Mouse (Mus musculus) heart, embryonic 11.5 days (tissue): ENCODE results near the gene Cldn5. TPM values are rescaled to one million over a fixed set of nuclear protein-coding genes. Genes with fewer than 3 reads are reported as not detected.

Source experiments
- ATAC-seq: fragments of 200-750 bp; cut with Nextera tagmentation; replicated peaks from 2 replicates; pipeline ENCODE4 v1.8.0; 2017; ENCODE audit warnings: moderate library complexity; ENCODE audit not compliant: insufficient number of reproducible peaks, low FRiP score, low TSS enrichment
- H3K27ac ChIP-seq: fragments of 300-500 bp; sonication (generic); 2 replicates; pipeline ENCODE4 v1.5.1; 2014; ENCODE audit warnings: mild to moderate bottlenecking, low read depth, low read length
- H3K27me3 ChIP-seq: fragments of 300-500 bp; sonication (generic); 2 replicates; pipeline ENCODE4 v1.6.1; 2014; ENCODE audit warnings: mild to moderate bottlenecking, low read length, mixed read lengths; ENCODE audit not compliant: control insufficient read depth, insufficient read depth
- H3K36me3 ChIP-seq: fragments of 300-500 bp; sonication (generic); 2 replicates; pipeline ENCODE4 v1.6.1; 2014; ENCODE audit warnings: mild to moderate bottlenecking, low read length, moderate library complexity, mixed read lengths; ENCODE audit not compliant: control insufficient read depth, insufficient read depth
- H3K4me1 ChIP-seq: fragments of 300-500 bp; sonication (generic); 2 replicates; pipeline ENCODE4 v1.6.1; 2014; ENCODE audit warnings: low read length; ENCODE audit not compliant: control insufficient read depth, insufficient read depth
- H3K4me2 ChIP-seq: fragments of 300-500 bp; sonication (generic); 2 replicates; pipeline ENCODE4 v1.6.1; 2014; ENCODE audit warnings: mild to moderate bottlenecking, moderate library complexity
- H3K4me3 ChIP-seq: fragments of 300-500 bp; sonication (generic); 2 replicates; pipeline ENCODE4 v1.5.1; 2014; ENCODE audit warnings: low read depth, low read length
- H3K9ac ChIP-seq: fragments of 300-500 bp; sonication (generic); 2 replicates; pipeline ENCODE4 v1.6.1; 2014; ENCODE audit warnings: mild to moderate bottlenecking, low read depth, low read length, moderate library complexity
- H3K9me3 ChIP-seq: fragments of 300-500 bp; sonication (generic); replicated peaks from 2 replicates; pipeline ENCODE4 v1.6.1; 2016; ENCODE audit warnings: low read length; ENCODE audit not compliant: control insufficient read depth
- WGBS: fragments of 180-500 bp; shearing (Covaris S2); extraction: QIAGEN DNeasy Blood & Tissue Kit; methylation state at CpG from one replicate; pipeline ENCODE4 v1.1.7; 2014; ENCODE audit not compliant: insufficient replicate concordance; 5-methylcytosine and 5-hydroxymethylcytosine counted together
- polyA plus RNA-seq: library from polyadenylated mRNA; unstranded; fragments of >200 nt; fragmentation: Nextera tagmentation; extraction: Ambion mirVana; gene quantifications from 2 replicates; pipeline ENCODE4 v1.2.1, GENCODE M21; 2014

The Cldn5 gene
- polyA plus RNA-seq, 1 experiment from 2014 or later, result 6.6 TPM

DNA sequence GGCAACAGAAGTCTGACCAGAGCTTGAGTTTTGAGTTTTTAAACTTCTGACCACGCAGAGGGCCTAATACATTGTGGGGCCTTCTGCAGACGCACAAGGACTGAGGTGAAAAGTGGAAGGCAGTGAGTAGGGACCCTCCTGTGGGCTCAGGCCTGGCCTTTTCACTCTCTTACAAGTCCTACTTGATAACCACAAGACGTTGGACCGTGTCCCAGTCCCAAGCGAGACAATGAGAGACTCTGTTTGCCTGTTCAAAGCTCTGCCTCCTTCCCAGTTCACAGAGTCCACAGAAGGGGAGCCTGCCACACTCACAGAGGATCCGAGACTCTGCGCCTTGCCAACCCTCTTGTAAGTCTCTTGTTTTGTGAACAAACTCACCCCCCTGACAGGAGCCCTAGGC is 20.0 kb downstream of the Cldn5 start:
- H3K27ac ChIP-seq, result no peak overlapping the region
- H3K27me3 ChIP-seq, result no peaks in the 10 kb centered on the region
- H3K36me3 ChIP-seq, result peaks cover 25% of the 10 kb centered on the region
- ATAC-seq, result no peak
- H3K4me2 ChIP-seq, result no peak overlapping the region
- H3K4me1 ChIP-seq, result no peaks in the 10 kb centered on the region
- WGBS, result 94% methylated on average over 7 of the region's 7 CpGs
- H3K9me3 ChIP-seq, result no peaks in the 10 kb centered on the region
- H3K9ac ChIP-seq, result no peak overlapping the region
- no peak overlapping the region for H3K4me3 ChIP-seq

DNA sequence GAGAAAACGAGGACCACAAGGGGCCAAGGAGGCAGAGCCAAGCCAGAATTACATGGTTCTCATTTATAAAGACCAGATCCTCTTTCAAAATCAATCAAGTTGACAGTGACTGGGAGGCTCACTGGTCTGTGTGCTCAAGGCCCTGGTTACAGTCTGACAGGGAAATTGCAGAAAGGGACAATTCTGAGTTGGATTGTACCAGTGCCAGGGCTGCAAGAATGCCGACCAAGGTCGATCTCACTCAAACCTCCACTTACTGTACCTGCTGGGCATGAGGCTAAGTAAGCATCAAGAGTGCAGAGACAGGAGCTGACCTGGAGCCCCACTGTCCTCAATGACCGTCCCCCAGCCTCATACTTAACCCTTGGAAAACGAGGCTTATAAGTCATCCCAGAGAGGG is 21.5 kb downstream of the Cldn5 start:
- Histone ChIP-seq H3K27me3 (no peaks in the 10 kb centered on the region), H3K4me3 (no peak overlapping the region), H3K4me2 (no peak overlapping the region), H3K4me1 (no peaks in the 10 kb centered on the region), H3K36me3 (peaks cover 24% of the 10 kb centered on the region), H3K9ac (no peak overlapping the region), H3K9me3 (no peaks in the 10 kb centered on the region), H3K27ac (no peak overlapping the region)
- no peak for ATAC-seq
- 91% methylated on average over 5 of the region's 5 CpGs for WGBS

DNA sequence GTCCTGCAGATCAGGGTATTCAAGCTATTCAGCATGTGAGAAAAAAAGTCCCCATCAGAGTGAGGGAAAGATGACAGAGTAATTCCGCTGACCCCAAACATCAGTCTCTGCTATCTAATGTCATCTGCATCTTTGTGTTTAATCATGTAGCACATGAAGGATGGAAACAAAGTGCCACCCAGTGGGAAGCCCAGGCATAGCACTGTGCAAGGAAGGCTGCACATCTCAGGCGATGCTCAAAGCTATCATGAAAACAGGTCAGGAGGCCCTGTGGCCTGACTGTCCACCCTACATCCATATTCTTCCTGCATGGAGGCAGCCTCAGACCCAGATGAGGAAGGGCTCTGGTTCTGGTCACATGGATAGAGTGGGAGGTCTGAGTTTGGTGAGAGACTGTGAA is 22.2 kb downstream of the Cldn5 start:
- ATAC-seq, result no peak
- Histone ChIP-seq H3K4me1 (no peaks in the 10 kb centered on the region), H3K27me3 (no peaks in the 10 kb centered on the region), H3K9me3 (no peaks in the 10 kb centered on the region), H3K36me3 (peaks cover 24% of the 10 kb centered on the region), H3K27ac (no peak overlapping the region), H3K9ac (no peak overlapping the region), H3K4me2 (no peak overlapping the region), H3K4me3 (no peak overlapping the region)
- WGBS, result 79% methylated on average over 2 of the region's 2 CpGs

DNA sequence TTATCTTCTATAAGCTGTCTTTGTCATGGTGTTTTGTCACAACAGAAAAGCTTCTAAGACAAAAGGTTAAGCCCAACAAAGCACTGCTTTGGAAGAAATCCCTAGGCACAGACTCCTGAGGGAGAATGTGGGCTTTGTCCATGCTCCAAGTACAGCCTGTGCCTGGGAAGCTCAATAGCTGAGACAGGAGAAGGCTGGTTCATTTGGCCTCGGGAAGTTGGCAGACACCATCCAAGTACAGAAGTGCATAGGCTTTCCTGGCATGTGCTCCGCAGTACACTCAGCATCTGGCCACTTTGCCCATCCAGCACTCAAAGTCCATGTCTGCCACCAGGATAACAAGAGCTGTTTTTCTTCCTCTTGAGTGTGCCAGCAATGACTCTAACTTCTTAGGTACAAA is 29.1 kb downstream of the Cldn5 start:
- no peaks in the 10 kb centered on the region for H3K4me1 ChIP-seq
- ATAC-seq, result no peak
- no peak overlapping the region for H3K9ac ChIP-seq
- no peak overlapping the region for H3K4me2 ChIP-seq
- H3K27me3 ChIP-seq, result no peaks in the 10 kb centered on the region
- peaks cover 35% of the 10 kb centered on the region for H3K36me3 ChIP-seq
- no peaks in the 10 kb centered on the region for H3K9me3 ChIP-seq
- H3K27ac ChIP-seq, result no peak overlapping the region
- WGBS, result 90% methylated on average over 2 of the region's 2 CpGs
- no peak overlapping the region for H3K4me3 ChIP-seq

DNA sequence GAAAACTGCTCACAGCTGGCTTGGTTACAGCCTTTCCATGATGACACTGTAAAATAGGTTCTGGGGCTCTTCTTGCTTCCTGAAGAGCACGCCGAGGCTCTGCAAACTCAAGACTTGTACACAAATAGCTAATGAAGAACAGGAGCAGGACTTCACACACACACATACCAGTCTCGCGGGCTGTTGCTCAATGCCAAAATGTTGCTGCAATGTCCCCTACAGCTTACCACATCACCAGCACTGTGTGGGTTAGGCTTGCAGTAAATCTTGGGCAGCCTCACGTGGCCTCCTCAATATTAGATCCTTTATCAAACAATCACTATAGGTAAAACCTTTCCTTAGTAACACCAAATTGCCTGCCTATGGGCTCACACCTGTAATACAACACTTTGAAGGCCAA is 32.4 kb downstream of the Cldn5 start:
- Histone ChIP-seq H3K4me1 (peaks cover 7% of the 10 kb centered on the region), H3K4me2 (no peak overlapping the region), H3K27ac (no peak overlapping the region), H3K4me3 (no peak overlapping the region), H3K27me3 (no peaks in the 10 kb centered on the region), H3K36me3 (peaks cover 28% of the 10 kb centered on the region), H3K9me3 (no peaks in the 10 kb centered on the region), H3K9ac (no peak overlapping the region)
- ATAC-seq, result no peak
- WGBS, result 90% methylated on average over 5 of the region's 5 CpGs

DNA sequence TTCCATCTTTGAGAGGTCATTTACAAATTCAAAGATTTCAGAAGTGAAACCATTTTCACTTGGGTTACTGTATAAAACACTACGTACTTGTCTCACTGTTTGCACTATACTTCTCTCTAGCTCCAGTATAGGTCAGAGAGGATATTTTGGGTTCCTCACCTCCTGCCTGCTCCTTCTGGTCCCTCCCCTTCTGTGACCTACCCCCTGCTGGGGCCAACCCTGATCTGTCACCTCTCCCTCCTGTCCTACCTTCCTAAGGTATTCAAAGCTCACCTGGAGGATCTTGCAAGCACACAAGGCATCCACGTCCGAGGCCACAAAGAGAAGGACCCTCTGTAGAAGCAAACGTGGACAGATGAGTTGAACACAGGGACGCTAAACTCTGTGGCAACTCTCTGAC is 34.4 kb downstream of the Cldn5 start:
- H3K4me3 ChIP-seq, result peak overlapping the region; percentile 90
- peak overlapping the region; percentile 95 for H3K4me2 ChIP-seq
- 8% methylated on average over 5 of the region's 5 CpGs for WGBS
- peak; percentile 19; the same call in 1 of the 2 replicates for ATAC-seq
- peak overlapping the region; percentile 95 for H3K9ac ChIP-seq
- H3K9me3 ChIP-seq, result no peaks in the 10 kb centered on the region
- H3K4me1 ChIP-seq, result peaks cover 7% of the 10 kb centered on the region
- H3K36me3 ChIP-seq, result peaks cover 17% of the 10 kb centered on the region
- no peaks in the 10 kb centered on the region for H3K27me3 ChIP-seq
- H3K27ac ChIP-seq, result peak overlapping the region; percentile 63; the same call in 1 of the 2 replicates

DNA sequence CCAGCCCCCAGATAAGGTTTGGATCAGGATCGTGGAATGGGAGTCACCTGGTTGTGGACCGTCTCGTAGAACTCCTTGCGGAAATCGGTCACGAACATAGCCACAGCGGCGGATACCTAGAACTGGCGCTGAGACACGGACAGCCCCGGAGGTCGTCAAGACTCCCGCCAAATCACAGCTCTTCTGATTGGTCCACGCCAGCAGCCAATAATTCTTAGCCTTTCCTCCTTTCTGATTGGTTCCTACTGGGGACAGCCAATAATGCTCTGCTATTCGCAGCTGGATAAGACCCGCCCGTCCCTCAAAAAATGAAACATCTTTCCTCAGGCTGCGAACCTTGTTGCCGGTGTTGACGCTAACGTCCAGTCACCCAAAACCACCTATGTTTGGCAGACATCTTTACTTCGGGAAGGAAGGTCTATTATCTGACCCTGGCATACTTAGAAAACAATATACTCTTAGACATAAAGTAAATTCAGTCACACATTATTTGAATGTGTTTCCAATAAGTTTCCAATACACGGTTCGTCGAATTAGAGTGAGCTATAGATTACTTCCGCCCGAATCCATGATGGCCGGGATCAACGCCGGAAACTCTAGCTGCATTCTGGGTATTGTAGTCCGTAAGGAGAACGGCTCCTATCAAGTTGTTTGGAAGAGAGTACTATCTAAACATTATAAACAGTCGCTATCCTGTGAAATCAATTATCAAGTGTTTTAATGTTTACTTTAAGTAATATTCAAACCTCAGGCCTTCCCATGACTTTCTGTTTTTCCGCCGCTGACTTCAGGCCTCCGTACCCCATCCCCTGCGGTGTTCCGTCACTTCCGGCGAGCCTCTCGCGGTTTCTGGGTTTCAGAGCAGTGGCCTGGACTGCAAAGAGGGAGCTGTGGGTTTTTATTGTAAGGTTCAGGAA is 35.1 kb downstream of the Cldn5 start, which contains the start of the genes Ufd1 and Cdc45:
Ufd1 (plus strand) TSS at position 312 of the 917 bp plus-strand sequence.
Cdc45 (minus strand) TSS at position 520 of the 917 bp plus-strand sequence.
- under 1% methylated on average over 42 of the region's 42 CpGs for WGBS
- H3K36me3 ChIP-seq, result peaks cover 16% of the 10 kb centered on the region
- ATAC-seq, result peak; percentile 93

DNA sequence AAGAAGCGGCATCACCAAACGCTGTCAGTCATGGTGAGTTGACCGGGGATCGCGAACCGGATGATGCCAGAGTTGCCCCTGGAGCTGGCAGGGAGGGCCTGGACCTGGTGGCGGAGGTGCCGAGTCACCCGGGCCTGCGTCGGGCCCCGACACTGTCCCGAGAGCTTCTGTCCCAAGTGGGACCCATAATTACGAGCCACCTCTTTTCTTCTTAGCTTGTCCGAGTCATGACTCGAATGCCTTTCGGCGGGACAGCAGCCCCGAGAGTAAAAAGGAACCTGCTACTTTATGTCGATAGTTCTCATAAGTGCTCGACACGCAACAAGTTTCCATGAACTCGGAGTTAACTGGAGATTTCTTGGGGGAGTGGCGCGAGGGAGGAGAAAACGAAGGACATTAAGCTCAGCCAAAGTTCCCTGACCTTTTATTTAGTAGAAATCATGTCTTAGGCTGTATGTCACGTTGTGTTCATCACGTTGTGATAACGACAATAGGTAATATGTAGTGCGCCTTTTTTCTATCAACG is 35.8 kb downstream of the Cldn5 start:
- Histone ChIP-seq H3K27ac (peak overlapping the region; percentile 62), H3K9ac (peak overlapping the region; percentile 95), H3K4me2 (peak overlapping the region; percentile 95), H3K4me1 (peaks cover 7% of the 10 kb centered on the region), H3K27me3 (no peaks in the 10 kb centered on the region), H3K4me3 (peak overlapping the region; percentile 90), H3K9me3 (no peaks in the 10 kb centered on the region), H3K36me3 (peaks cover 13% of the 10 kb centered on the region)
- ATAC-seq, result peak; percentile 23
- 2% methylated on average over 31 of the region's 31 CpGs for WGBS

More for the DNA sequence above, 35.1 kb downstream of the Cldn5 start, which contains the start of the genes Ufd1 and Cdc45:
- H3K4me2 ChIP-seq, result peak within 1 kb of the TSS; percentile 95
- no peaks in the 10 kb centered on the region for H3K27me3 ChIP-seq
- H3K9me3 ChIP-seq, result no peaks in the 10 kb centered on the region
- H3K9ac ChIP-seq, result peak within 1 kb of the TSS; percentile 95
- H3K4me1 ChIP-seq, result peaks cover 7% of the 10 kb centered on the region
- H3K27ac ChIP-seq, result peak within 1 kb of the TSS; percentile 63
- peak within 1 kb of the TSS; percentile 90 for H3K4me3 ChIP-seq
